Mouse (Mus musculus) embryonic facial prominence, embryonic 12.5 days (tissue): ENCODE data around the gene Krtap29-1. TPM values are rescaled to one million over a fixed set of nuclear protein-coding genes. Genes with fewer than 3 reads are reported as not detected.

Source experiments
- ATAC-seq: fragments of 200-750 bp; cut with Nextera tagmentation; 2 replicates; pipeline ENCODE4 v1.8.0; 2017; ENCODE audit not compliant: insufficient number of reproducible peaks, insufficient read depth, low FRiP score, low TSS enrichment
- H3K27ac ChIP-seq: fragments of 300-500 bp; sonication (generic); 2 replicates; pipeline ENCODE4 v1.5.1; 2016; ENCODE audit warnings: mild to moderate bottlenecking
- H3K27me3 ChIP-seq: fragments of 300-500 bp; sonication (generic); 2 replicates; pipeline ENCODE4 v1.6.1; 2016; ENCODE audit warnings: mild to moderate bottlenecking, moderate library complexity
- H3K36me3 ChIP-seq: fragments of 300-500 bp; sonication (generic); 2 replicates; pipeline ENCODE4 v1.6.1; 2016; ENCODE audit warnings: mild to moderate bottlenecking
- H3K4me1 ChIP-seq: fragments of 300-500 bp; sonication (generic); 2 replicates; pipeline ENCODE4 v1.6.1; 2016
- H3K4me2 ChIP-seq: fragments of 300-500 bp; sonication (generic); replicated peaks from 2 replicates; pipeline ENCODE4 v1.6.1; 2016; ENCODE audit warnings: mild to moderate bottlenecking, moderate library complexity
- H3K4me3 ChIP-seq: fragments of 300-500 bp; sonication (generic); 2 replicates; pipeline ENCODE4 v1.5.1; 2016; ENCODE audit warnings: mild to moderate bottlenecking
- H3K9ac ChIP-seq: fragments of 300-500 bp; sonication (generic); 2 replicates; pipeline ENCODE4 v1.6.1; 2016; ENCODE audit warnings: mild to moderate bottlenecking, moderate library complexity
- H3K9me3 ChIP-seq: fragments of 300-500 bp; sonication (generic); 2 replicates; pipeline ENCODE4 v1.6.1; 2016; ENCODE audit warnings: mild to moderate bottlenecking, moderate library complexity
- WGBS: fragments of 180-500 bp; shearing (Covaris S2); methylation state at CpG from one replicate; pipeline ENCODE4 v1.1.7; 2016; 5-methylcytosine and 5-hydroxymethylcytosine counted together
- polyA plus RNA-seq: library from polyadenylated mRNA; unstranded; fragments of >200 nt; fragmentation: Nextera tagmentation; extraction: Ambion mirVana; gene quantifications from 2 replicates; pipeline ENCODE4 v1.2.1, GENCODE M21; 2016

The Krtap29-1 gene
- polyA plus RNA-seq, 1 experiment from 2014 or later, result not detected

- Histone ChIP-seq H3K4me1 (no peaks in the 10 kb centered on the region), H3K9ac (no peak within 1 kb of the TSS), H3K36me3 (no peaks in the 10 kb centered on the region), H3K27ac (no peak within 1 kb of the TSS), H3K27me3 (peaks cover 28% of the 10 kb centered on the region), H3K9me3 (no peaks in the 10 kb centered on the region), H3K4me3 (no peak within 1 kb of the TSS), H3K4me2 (0 out of 2 replicates have a peak within 1 kb of the TSS, but pooled peaks have one; percentile 5)
- WGBS, result 26% methylated on average over 26 of the region's 26 CpGs
- no peak for ATAC-seq
These were observed 14.9 kb upstream of the Krtap29-1 start, which contains the start of gene Krtap17-1 for GRCm38 (mm10) chr11:99993620-99994383. Krtap17-1 (minus strand) TSS chr11:99993994.

GRCm38 (mm10) chr11:99990571-99990970 lies 11.7 kb upstream of the Krtap29-1 start:
- peaks cover 28% of the 10 kb centered on the region for H3K27me3 ChIP-seq
- whole genome bisulfite sequencing, result 82% methylated on average over 3 of the region's 3 CpGs
- no peaks in the 10 kb centered on the region for H3K4me1 ChIP-seq
- no peaks in the 10 kb centered on the region for H3K9me3 ChIP-seq
- H3K4me2 ChIP-seq, result no peak overlapping the region
- no peak for ATAC-seq
- H3K9ac ChIP-seq, result no peak overlapping the region
- H3K27ac ChIP-seq, result no peak overlapping the region
- H3K4me3 ChIP-seq, result no peak overlapping the region
- H3K36me3 ChIP-seq, result no peaks in the 10 kb centered on the region

GRCm38 (mm10) chr11:99989881-99990405 lies 11.1 kb upstream of the Krtap29-1 start:
- Histone ChIP-seq H3K9ac (no peak overlapping the region), H3K4me3 (no peak overlapping the region), H3K27ac (no peak overlapping the region), H3K4me1 (no peaks in the 10 kb centered on the region), H3K36me3 (no peaks in the 10 kb centered on the region), H3K4me2 (no peak overlapping the region), H3K9me3 (no peaks in the 10 kb centered on the region), H3K27me3 (peaks cover 24% of the 10 kb centered on the region)
- ATAC-seq, result no peak
- 84% methylated on average over 6 of the region's 6 CpGs for WGBS

- no peak overlapping the region for H3K4me2 ChIP-seq
- 94% methylated on average over 3 of the region's 3 CpGs for WGBS
- H3K9me3 ChIP-seq, result no peaks in the 10 kb centered on the region
- H3K4me3 ChIP-seq, result no peak overlapping the region
- no peak overlapping the region for H3K27ac ChIP-seq
- H3K9ac ChIP-seq, result no peak overlapping the region
- H3K4me1 ChIP-seq, result no peaks in the 10 kb centered on the region
- H3K36me3 ChIP-seq, result no peaks in the 10 kb centered on the region
- no peak for ATAC-seq
- H3K27me3 ChIP-seq, result peaks cover 12% of the 10 kb centered on the region
These were observed 9.7 kb upstream of the Krtap29-1 start for GRCm38 (mm10) chr11:99988530-99988929.

GRCm38 (mm10) chr11:99986180-99986647 lies 7.4 kb upstream of the Krtap29-1 start, which contains the start of gene Krtap16-1:
Krtap16-1 (minus strand) TSS chr11:99986597.
- ATAC-seq, result no peak
- H3K4me2 ChIP-seq, result no peak within 1 kb of the TSS
- H3K9me3 ChIP-seq, result no peaks in the 10 kb centered on the region
- no peaks in the 10 kb centered on the region for H3K27me3 ChIP-seq
- H3K36me3 ChIP-seq, result no peaks in the 10 kb centered on the region
- H3K4me3 ChIP-seq, result no peak within 1 kb of the TSS
- H3K27ac ChIP-seq, result no peak within 1 kb of the TSS
- no peaks in the 10 kb centered on the region for H3K4me1 ChIP-seq
- no peak within 1 kb of the TSS for H3K9ac ChIP-seq
- WGBS, result 87% methylated on average over 8 of the region's 8 CpGs

GRCm38 (mm10) chr11:99985291-99986092 lies 6.6 kb upstream of the Krtap29-1 start:
- 87% methylated on average over 20 of the region's 20 CpGs for WGBS
- no peak overlapping the region for H3K4me2 ChIP-seq
- H3K27ac ChIP-seq, result no peak overlapping the region
- no peaks in the 10 kb centered on the region for H3K36me3 ChIP-seq
- H3K4me3 ChIP-seq, result no peak overlapping the region
- ATAC-seq, result no peak
- H3K9me3 ChIP-seq, result no peaks in the 10 kb centered on the region
- H3K27me3 ChIP-seq, result 0 out of 2 replicates have a peak, but pooled peaks cover 2% of the 10 kb centered on the region
- H3K9ac ChIP-seq, result no peak overlapping the region
- H3K4me1 ChIP-seq, result no peaks in the 10 kb centered on the region

- no peak for ATAC-seq
- H3K9ac ChIP-seq, result no peak overlapping the region
- no peak overlapping the region for H3K4me2 ChIP-seq
These were observed 4.6 kb upstream of the Krtap29-1 start for GRCm38 (mm10) chr11:99983442-99983841.

GRCm38 (mm10) chr11:99982731-99983130 lies 3.9 kb upstream of the Krtap29-1 start:
- no peaks in the 10 kb centered on the region for H3K4me1 ChIP-seq
- no peak overlapping the region for H3K4me2 ChIP-seq
- H3K27me3 ChIP-seq, result 0 out of 2 replicates have a peak, but pooled peaks cover 2% of the 10 kb centered on the region
- no peaks in the 10 kb centered on the region for H3K36me3 ChIP-seq
- H3K27ac ChIP-seq, result no peak overlapping the region
- H3K9me3 ChIP-seq, result no peaks in the 10 kb centered on the region
- WGBS, result 86% methylated on average over 9 of the region's 9 CpGs
- H3K4me3 ChIP-seq, result no peak overlapping the region
- no peak for ATAC-seq
- H3K9ac ChIP-seq, result no peak overlapping the region

More at GRCm38 (mm10) chr11:99983442-99983841, 4.6 kb upstream of the Krtap29-1 start:
- Histone ChIP-seq H3K27ac (no peak overlapping the region), H3K9me3 (no peaks in the 10 kb centered on the region), H3K36me3 (no peaks in the 10 kb centered on the region), H3K27me3 (0 out of 2 replicates have a peak, but pooled peaks cover 2% of the 10 kb centered on the region), H3K4me3 (no peak overlapping the region), H3K4me1 (no peaks in the 10 kb centered on the region)
- 83% methylated on average over 1 of the region's 1 CpGs for WGBS

GRCm38 (mm10) chr11:99965961-99966360 lies 12.9 kb downstream of the Krtap29-1 start:
- Histone ChIP-seq H3K4me1 (no peaks in the 10 kb centered on the region), H3K9me3 (no peaks in the 10 kb centered on the region), H3K36me3 (no peaks in the 10 kb centered on the region), H3K27me3 (no peaks in the 10 kb centered on the region), H3K4me2 (no peak overlapping the region), H3K4me3 (no peak overlapping the region), H3K27ac (no peak overlapping the region), H3K9ac (no peak overlapping the region)
- 46% methylated on average over 2 of the region's 2 CpGs for WGBS
- no peak for ATAC-seq

GRCm38 (mm10) chr11:99964213-99964612 lies 14.6 kb downstream of the Krtap29-1 start:
- no peaks in the 10 kb centered on the region for H3K27me3 ChIP-seq
- no peaks in the 10 kb centered on the region for H3K4me1 ChIP-seq
- H3K27ac ChIP-seq, result no peak overlapping the region
- H3K36me3 ChIP-seq, result no peaks in the 10 kb centered on the region
- ATAC-seq, result no peak
- no peak overlapping the region for H3K9ac ChIP-seq
- H3K9me3 ChIP-seq, result no peaks in the 10 kb centered on the region
- WGBS, result 50% methylated on average over 6 of the region's 6 CpGs
- H3K4me2 ChIP-seq, result no peak overlapping the region
- H3K4me3 ChIP-seq, result no peak overlapping the region

- Histone ChIP-seq H3K4me3 (no peak within 1 kb of the TSS), H3K9me3 (no peaks in the 10 kb centered on the region), H3K27me3 (no peaks in the 10 kb centered on the region), H3K9ac (no peak within 1 kb of the TSS), H3K36me3 (no peaks in the 10 kb centered on the region), H3K4me1 (no peaks in the 10 kb centered on the region), H3K27ac (no peak within 1 kb of the TSS), H3K4me2 (no peak within 1 kb of the TSS)
- no peak for ATAC-seq
- 84% methylated on average over 2 of the region's 2 CpGs for WGBS
These were observed 30.7 kb downstream of the Krtap29-1 start, which contains the start of gene Krtap9-5 for GRCm38 (mm10) chr11:99948175-99948574. Krtap9-5 (plus strand) TSS chr11:99948475.
